Mouse (Mus musculus): ENCODE results near the gene Kcnip4. TPM values are rescaled to one million over a fixed set of nuclear protein-coding genes. Genes with fewer than 3 reads are reported as not detected.
A peak's percentile ranks its signal among the peaks of the same experiment; 100 is the strongest.

Kcnip4 gene
- polyA plus RNA-seq, 1 experiment from 2014 or later, result 4.5 TPM

DNA sequence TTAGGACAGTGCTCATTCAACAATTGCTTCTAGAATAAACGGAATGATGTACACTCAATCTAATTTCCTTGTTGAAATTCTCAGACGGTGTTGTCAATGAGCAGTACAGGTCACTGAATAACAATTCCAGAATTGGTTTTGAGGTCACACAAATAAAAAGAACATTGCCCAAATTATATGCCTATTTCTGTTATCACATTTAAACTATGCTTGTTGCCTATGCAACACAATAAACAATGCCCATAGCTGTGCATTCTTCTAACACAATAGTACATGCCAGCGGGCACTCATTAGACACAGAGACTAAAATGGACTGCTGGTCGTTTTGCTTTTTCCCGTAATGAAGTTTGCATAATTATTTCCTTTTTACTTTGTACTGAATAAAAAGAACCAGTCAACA is 176.2 kb downstream of the Kcnip4 start:
- DNase-seq (ENCODE audit: low spot score) (no peak), ATAC-seq (replicated peaks; ENCODE audit: low FRiP score, low TSS enrichment, low read depth) (no peak)
- H3K27ac ChIP-seq (ENCODE audit: low read depth), result no peak overlapping the region
- no peaks in the 10 kb centered on the region for H3K36me3 ChIP-seq (ENCODE audit: control insufficient read depth, insufficient read depth, low read length)
- 76% methylated on average over 5 of the region's 5 CpGs for WGBS
- H3K9ac ChIP-seq (ENCODE audit: low read length), result no peak overlapping the region
- no peaks in the 10 kb centered on the region for H3K9me3 ChIP-seq (ENCODE audit: control insufficient read depth, low read length)
- H3K4me1 ChIP-seq (replicated peaks; ENCODE audit: control insufficient read depth, insufficient read depth, low read length), result peaks cover 8% of the 10 kb centered on the region; the same call in 1 of the 2 replicates
- H3K4me3 ChIP-seq (ENCODE audit: low read depth, low read length), result no peak overlapping the region
- H3K4me2 ChIP-seq (ENCODE audit: low read length), result no peak overlapping the region
- no peaks in the 10 kb centered on the region for H3K27me3 ChIP-seq (replicated peaks; ENCODE audit: control insufficient read depth, insufficient read depth, low read length)

DNA sequence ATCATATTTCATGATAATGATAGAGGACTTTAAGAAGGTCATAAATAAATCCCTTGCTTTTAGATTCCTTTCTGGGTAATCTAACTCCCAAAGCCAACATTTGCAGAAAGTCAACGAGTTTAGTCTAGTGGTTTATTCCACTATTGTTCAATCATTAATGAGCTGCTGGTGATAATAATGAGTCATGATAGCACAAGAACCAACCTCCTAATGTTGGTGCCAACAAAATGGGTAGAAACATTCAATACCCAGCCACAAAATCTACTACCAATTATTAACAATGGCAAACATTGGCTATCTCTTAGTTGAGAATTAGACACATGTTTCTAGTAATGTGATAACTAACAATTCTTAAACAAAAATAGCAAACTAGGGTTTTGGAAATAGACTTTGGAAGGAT is 180.1 kb downstream of the Kcnip4 start:
- Histone ChIP-seq H3K9ac (ENCODE audit: low read length) (no peak overlapping the region), H3K36me3 (ENCODE audit: control insufficient read depth, insufficient read depth, low read length) (no peaks in the 10 kb centered on the region), H3K4me2 (ENCODE audit: low read length) (no peak overlapping the region), H3K27me3 (replicated peaks; ENCODE audit: control insufficient read depth, insufficient read depth, low read length) (no peaks in the 10 kb centered on the region), H3K27ac (ENCODE audit: low read depth) (no peak overlapping the region), H3K4me3 (ENCODE audit: low read depth, low read length) (no peak overlapping the region), H3K4me1 (replicated peaks; ENCODE audit: control insufficient read depth, insufficient read depth, low read length) (peaks cover 3% of the 10 kb centered on the region; the same call in 1 of the 2 replicates), H3K9me3 (ENCODE audit: control insufficient read depth, low read length) (no peaks in the 10 kb centered on the region)
- ATAC-seq (replicated peaks; ENCODE audit: low FRiP score, low TSS enrichment, low read depth) (no peak), DNase-seq (ENCODE audit: low spot score) (no peak)
- 78% methylated on average over 1 of the region's 1 CpGs for WGBS

DNA sequence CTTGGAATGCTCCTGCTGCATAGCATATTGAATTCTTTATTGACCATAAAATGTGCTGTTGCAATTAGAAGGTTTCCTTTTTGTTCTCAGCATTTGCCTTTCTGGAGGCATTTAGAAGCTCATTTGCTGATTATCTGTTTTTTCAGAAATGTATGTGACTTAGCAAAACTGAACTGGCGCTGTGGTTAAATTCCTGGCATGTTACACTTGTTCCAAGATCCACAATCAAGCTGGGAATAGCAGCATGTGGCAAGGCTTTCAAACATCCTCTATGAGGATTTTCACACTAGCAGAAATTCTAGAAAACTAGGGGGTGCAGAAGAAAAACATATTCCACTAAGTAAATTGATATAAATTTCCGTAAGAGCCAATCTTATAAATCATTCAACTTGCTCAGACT is 187.5 kb downstream of the Kcnip4 start:
- DNase-seq (ENCODE audit: low spot score) (no peak), ATAC-seq (replicated peaks; ENCODE audit: low FRiP score, low TSS enrichment, low read depth) (no peak)
- H3K9me3 ChIP-seq (ENCODE audit: control insufficient read depth, low read length), result no peaks in the 10 kb centered on the region
- no peak overlapping the region for H3K4me3 ChIP-seq (ENCODE audit: low read depth, low read length)
- H3K27me3 ChIP-seq (replicated peaks; ENCODE audit: control insufficient read depth, insufficient read depth, low read length), result no peaks in the 10 kb centered on the region
- H3K27ac ChIP-seq (ENCODE audit: low read depth), result no peak overlapping the region
- H3K4me1 ChIP-seq (replicated peaks; ENCODE audit: control insufficient read depth, insufficient read depth, low read length), result no peaks in the 10 kb centered on the region
- no peak overlapping the region for H3K9ac ChIP-seq (ENCODE audit: low read length)
- no peaks in the 10 kb centered on the region for H3K36me3 ChIP-seq (ENCODE audit: control insufficient read depth, insufficient read depth, low read length)
- no peak overlapping the region for H3K4me2 ChIP-seq (ENCODE audit: low read length)
- 71% methylated on average over 2 of the region's 2 CpGs for WGBS

DNA sequence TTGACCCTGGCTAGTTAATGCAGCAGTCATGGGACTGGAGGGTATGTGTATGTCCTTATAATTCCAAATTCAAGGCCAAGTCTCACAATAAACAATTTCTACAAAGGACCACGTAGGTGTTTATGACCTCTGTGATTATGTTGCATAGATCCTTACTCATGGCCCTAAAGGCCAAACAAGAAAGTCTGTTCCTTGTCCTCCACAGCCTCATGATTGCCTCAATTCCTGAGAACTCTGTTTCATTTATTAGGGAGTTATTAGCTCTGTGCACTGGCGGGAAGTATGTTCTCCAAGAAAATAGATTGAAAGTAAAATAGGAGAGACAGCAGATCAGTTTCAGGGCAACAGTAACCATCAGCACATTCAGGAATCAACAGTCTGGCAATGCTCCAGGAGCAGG is 191.6 kb downstream of the Kcnip4 start:
- no peaks in the 10 kb centered on the region for H3K9me3 ChIP-seq (ENCODE audit: control insufficient read depth, low read length)
- ATAC-seq (replicated peaks; ENCODE audit: low FRiP score, low TSS enrichment, low read depth), result no peak
- DNase-seq (ENCODE audit: low spot score), result no peak
- H3K4me1 ChIP-seq (replicated peaks; ENCODE audit: control insufficient read depth, insufficient read depth, low read length), result no peaks in the 10 kb centered on the region
- H3K27ac ChIP-seq (ENCODE audit: low read depth), result no peak overlapping the region
- no peak overlapping the region for H3K9ac ChIP-seq (ENCODE audit: low read length)
- H3K4me3 ChIP-seq (ENCODE audit: low read depth, low read length), result no peak overlapping the region
- no peaks in the 10 kb centered on the region for H3K36me3 ChIP-seq (ENCODE audit: control insufficient read depth, insufficient read depth, low read length)
- H3K4me2 ChIP-seq (ENCODE audit: low read length), result no peak overlapping the region
- H3K27me3 ChIP-seq (replicated peaks; ENCODE audit: control insufficient read depth, insufficient read depth, low read length), result no peaks in the 10 kb centered on the region
- 72% methylated on average over 2 of the region's 2 CpGs for WGBS

DNA sequence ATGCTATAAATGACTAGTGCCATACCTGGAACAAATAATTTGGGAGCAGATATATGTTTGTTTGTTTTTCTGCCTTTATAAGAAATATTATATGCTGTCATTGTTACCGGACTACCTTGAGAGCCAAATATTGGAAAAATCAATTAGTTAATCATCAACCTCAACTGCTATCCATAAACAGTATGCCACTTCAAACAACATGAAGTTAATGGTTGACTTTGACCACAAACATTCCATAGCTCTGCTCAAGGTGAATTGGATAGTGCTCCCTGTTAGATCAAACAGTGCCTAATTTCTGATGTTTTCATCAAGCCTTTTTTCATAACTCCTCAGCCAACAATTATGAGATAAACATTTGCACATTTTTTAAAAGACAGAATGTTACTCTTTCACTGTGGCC is 195.7 kb downstream of the Kcnip4 start:
- ATAC-seq (replicated peaks; ENCODE audit: low FRiP score, low TSS enrichment, low read depth), result peak; percentile 86
- DNase-seq (ENCODE audit: low spot score), result no peak
- Histone ChIP-seq H3K36me3 (ENCODE audit: control insufficient read depth, insufficient read depth, low read length) (no peaks in the 10 kb centered on the region), H3K4me1 (replicated peaks; ENCODE audit: control insufficient read depth, insufficient read depth, low read length) (no peaks in the 10 kb centered on the region), H3K4me2 (ENCODE audit: low read length) (no peak overlapping the region), H3K27ac (ENCODE audit: low read depth) (no peak overlapping the region), H3K9me3 (ENCODE audit: control insufficient read depth, low read length) (no peaks in the 10 kb centered on the region), H3K9ac (ENCODE audit: low read length) (no peak overlapping the region), H3K4me3 (ENCODE audit: low read depth, low read length) (no peak overlapping the region), H3K27me3 (replicated peaks; ENCODE audit: control insufficient read depth, insufficient read depth, low read length) (no peaks in the 10 kb centered on the region)
- 73% methylated on average over 1 of the region's 1 CpGs for WGBS

DNA sequence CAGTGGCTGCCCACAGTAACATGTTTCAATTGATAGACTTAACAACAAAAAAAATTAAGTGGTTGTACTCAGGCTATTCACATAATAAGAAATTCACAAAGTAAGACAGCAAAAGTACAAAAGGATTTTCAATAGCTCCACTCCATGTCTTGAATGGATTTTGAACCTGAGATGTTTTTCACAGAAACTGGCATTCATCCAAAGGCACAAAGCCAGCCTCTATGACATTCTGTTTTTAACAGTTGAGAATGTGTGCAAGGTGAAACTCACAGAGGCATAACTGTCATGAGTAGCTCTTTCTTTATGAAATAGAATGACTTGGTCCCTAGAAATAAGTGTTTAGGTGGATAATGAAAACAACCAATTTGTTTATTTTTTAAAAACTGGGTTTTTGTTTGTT is 206.0 kb downstream of the Kcnip4 start:
- Histone ChIP-seq H3K9ac (ENCODE audit: low read length) (no peak overlapping the region), H3K9me3 (ENCODE audit: control insufficient read depth, low read length) (no peaks in the 10 kb centered on the region), H3K27me3 (replicated peaks; ENCODE audit: control insufficient read depth, insufficient read depth, low read length) (no peaks in the 10 kb centered on the region), H3K36me3 (ENCODE audit: control insufficient read depth, insufficient read depth, low read length) (no peaks in the 10 kb centered on the region), H3K27ac (ENCODE audit: low read depth) (no peak overlapping the region), H3K4me2 (ENCODE audit: low read length) (no peak overlapping the region), H3K4me1 (replicated peaks; ENCODE audit: control insufficient read depth, insufficient read depth, low read length) (no peaks in the 10 kb centered on the region), H3K4me3 (ENCODE audit: low read depth, low read length) (no peak overlapping the region)
- ATAC-seq (replicated peaks; ENCODE audit: low FRiP score, low TSS enrichment, low read depth), result no peak
- no peak for DNase-seq (ENCODE audit: low spot score)

DNA sequence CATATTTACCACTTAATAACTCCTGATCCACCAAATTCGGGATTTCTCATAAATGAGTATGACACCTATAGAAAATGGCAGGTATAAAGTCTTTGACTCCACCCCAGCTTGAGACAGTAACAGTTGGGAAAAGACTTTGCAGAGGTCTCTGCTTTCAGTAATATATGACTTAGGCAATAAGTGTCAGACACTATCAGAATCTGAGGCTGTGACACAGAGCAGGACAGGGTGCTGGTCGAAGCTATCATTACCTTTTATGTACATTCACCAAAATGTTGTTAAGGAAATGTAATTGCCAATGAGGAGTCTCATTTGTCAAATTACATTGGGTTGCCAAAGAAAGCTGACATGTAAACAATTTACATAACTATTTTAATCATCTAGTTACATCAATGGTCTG is 206.8 kb downstream of the Kcnip4 start:
- no peak overlapping the region for H3K9ac ChIP-seq (ENCODE audit: low read length)
- DNase-seq (ENCODE audit: low spot score) (no peak), ATAC-seq (replicated peaks; ENCODE audit: low FRiP score, low TSS enrichment, low read depth) (peak; percentile 70; the same call in 1 of the 2 replicates)
- WGBS, result 41% methylated on average over 2 of the region's 2 CpGs
- no peaks in the 10 kb centered on the region for H3K9me3 ChIP-seq (ENCODE audit: control insufficient read depth, low read length)
- no peak overlapping the region for H3K27ac ChIP-seq (ENCODE audit: low read depth)
- H3K27me3 ChIP-seq (replicated peaks; ENCODE audit: control insufficient read depth, insufficient read depth, low read length), result no peaks in the 10 kb centered on the region
- H3K4me2 ChIP-seq (ENCODE audit: low read length), result no peak overlapping the region
- no peaks in the 10 kb centered on the region for H3K4me1 ChIP-seq (replicated peaks; ENCODE audit: control insufficient read depth, insufficient read depth, low read length)
- no peak overlapping the region for H3K4me3 ChIP-seq (ENCODE audit: low read depth, low read length)
- no peaks in the 10 kb centered on the region for H3K36me3 ChIP-seq (ENCODE audit: control insufficient read depth, insufficient read depth, low read length)

DNA sequence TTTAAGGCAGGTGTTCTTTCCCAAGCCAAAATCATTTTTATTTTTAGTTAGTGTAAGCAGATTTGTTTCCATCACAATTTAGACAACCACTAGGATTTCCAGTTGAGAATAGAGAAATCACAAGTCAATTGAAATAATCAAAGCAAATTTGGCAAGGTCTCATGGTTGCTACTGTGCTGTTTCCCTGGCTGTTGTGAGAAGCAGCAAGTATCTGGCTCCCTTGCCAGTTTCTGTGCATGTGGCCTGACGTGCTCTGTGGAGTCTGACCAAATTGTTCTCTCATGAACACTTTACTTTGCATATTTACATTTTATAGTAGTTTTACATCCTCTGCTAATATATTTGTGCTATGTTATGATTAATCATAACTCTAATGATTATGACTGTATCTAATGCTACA is 217.9 kb downstream of the Kcnip4 start:
- H3K9me3 ChIP-seq (ENCODE audit: control insufficient read depth, low read length), result no peaks in the 10 kb centered on the region
- no peak overlapping the region for H3K9ac ChIP-seq (ENCODE audit: low read length)
- H3K27ac ChIP-seq (ENCODE audit: low read depth), result no peak overlapping the region
- no peak for ATAC-seq (replicated peaks; ENCODE audit: low FRiP score, low TSS enrichment, low read depth)
- no peak overlapping the region for H3K4me3 ChIP-seq (ENCODE audit: low read depth, low read length)
- no peak overlapping the region for H3K4me2 ChIP-seq (ENCODE audit: low read length)
- 78% methylated on average over 1 of the region's 1 CpGs for WGBS
- H3K4me1 ChIP-seq (replicated peaks; ENCODE audit: control insufficient read depth, insufficient read depth, low read length), result 0 out of 2 replicates have a peak, but pooled peaks cover 4% of the 10 kb centered on the region
- no peaks in the 10 kb centered on the region for H3K27me3 ChIP-seq (replicated peaks; ENCODE audit: control insufficient read depth, insufficient read depth, low read length)
- H3K36me3 ChIP-seq (ENCODE audit: control insufficient read depth, insufficient read depth, low read length), result no peaks in the 10 kb centered on the region
- DNase-seq (ENCODE audit: low spot score), result no peak

DNA sequence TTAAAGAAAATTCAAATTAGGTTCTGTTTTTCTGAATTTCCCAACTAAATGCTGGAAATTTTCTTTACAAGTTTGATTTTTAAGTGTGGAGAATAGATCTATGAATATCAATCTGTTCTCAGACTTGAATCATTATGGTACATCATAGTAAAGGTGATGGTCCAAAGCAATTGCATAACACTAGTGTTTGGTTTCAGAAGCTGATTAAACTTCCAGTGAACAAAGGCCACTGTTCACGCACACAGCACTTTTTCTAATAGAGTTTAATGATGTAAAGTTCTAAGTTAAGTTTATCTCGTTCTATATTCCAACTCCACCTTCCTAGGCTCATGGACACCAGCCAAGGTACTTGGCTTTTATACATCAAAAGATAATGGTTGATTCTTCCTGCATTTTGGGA is 219.4 kb downstream of the Kcnip4 start:
- no peak overlapping the region for H3K4me3 ChIP-seq (ENCODE audit: low read depth, low read length)
- WGBS, result 74% methylated on average over 2 of the region's 2 CpGs
- no peak overlapping the region for H3K4me2 ChIP-seq (ENCODE audit: low read length)
- no peak overlapping the region for H3K27ac ChIP-seq (ENCODE audit: low read depth)
- ATAC-seq (replicated peaks; ENCODE audit: low FRiP score, low TSS enrichment, low read depth), result no peak
- H3K4me1 ChIP-seq (replicated peaks; ENCODE audit: control insufficient read depth, insufficient read depth, low read length), result 0 out of 2 replicates have a peak, but pooled peaks cover 4% of the 10 kb centered on the region
- no peaks in the 10 kb centered on the region for H3K27me3 ChIP-seq (replicated peaks; ENCODE audit: control insufficient read depth, insufficient read depth, low read length)
- no peaks in the 10 kb centered on the region for H3K36me3 ChIP-seq (ENCODE audit: control insufficient read depth, insufficient read depth, low read length)
- DNase-seq (ENCODE audit: low spot score), result no peak
- H3K9me3 ChIP-seq (ENCODE audit: control insufficient read depth, low read length), result no peaks in the 10 kb centered on the region
- no peak overlapping the region for H3K9ac ChIP-seq (ENCODE audit: low read length)
